Mouse (Mus musculus): Measurements from ENCODE around the gene Tmem258. TPM values are rescaled to one million over a fixed set of nuclear protein-coding genes. Genes with fewer than 3 reads are reported as not detected.
"Not testable (repeated sequence)": the region's sequence is repeated elsewhere in the genome, so short reads cannot be mapped to it uniquely, and the experiment has no call there.

The Tmem258 gene
- polyA plus RNA-seq, 1 experiment: 88.0 TPM

DNA sequence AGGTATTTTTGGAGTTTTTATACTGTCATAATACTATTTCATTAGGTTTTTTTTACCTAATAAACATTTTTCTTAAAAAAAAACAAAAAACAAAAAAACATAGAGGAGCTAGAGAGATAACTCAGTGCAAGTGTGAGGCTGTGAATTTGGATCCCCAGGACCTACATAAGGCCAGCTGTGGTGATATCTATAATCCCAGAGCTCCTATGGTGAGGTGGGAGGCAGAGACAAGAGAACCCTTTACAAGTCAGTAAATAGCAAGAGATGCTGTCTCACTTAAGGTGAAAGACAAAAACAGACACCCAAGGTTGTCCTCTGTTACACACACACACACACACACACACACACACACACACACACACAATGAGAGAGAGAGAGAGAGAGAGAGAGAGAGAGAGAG is 34.6 kb upstream of the Tmem258 start:
- TF ChIP-seq POLR2A (IDR thresholded peaks at IDR 0.05; ENCODE audit: low read depth, low read length) (no peak), CTCF (IDR thresholded peaks at IDR 0.05; ENCODE audit: extremely low read depth, insufficient read depth, insufficient read length, insufficient replicate concordance) (no peak)
- Histone ChIP-seq H3K36me3 (ENCODE audit: control insufficient read depth, insufficient read depth, low read length) (no peaks in the 10 kb centered on the region), H3K27me3 (ENCODE audit: control insufficient read depth, insufficient read depth, low read length) (no peaks in the 10 kb centered on the region), H3K4me3 (ENCODE audit: extremely low read depth, insufficient read depth, insufficient read length) (no peak overlapping the region), H3K4me1 (ENCODE audit: control insufficient read depth, insufficient read depth, insufficient read length) (peaks cover 5% of the 10 kb centered on the region; the same call in 1 of the 2 replicates), H3K27ac (ENCODE audit: insufficient read depth, low read length) (no peak overlapping the region)
- DNase-seq (ENCODE audit: low read depth in 1 of 2, low spot score in 2 of 2): no peak

DNA sequence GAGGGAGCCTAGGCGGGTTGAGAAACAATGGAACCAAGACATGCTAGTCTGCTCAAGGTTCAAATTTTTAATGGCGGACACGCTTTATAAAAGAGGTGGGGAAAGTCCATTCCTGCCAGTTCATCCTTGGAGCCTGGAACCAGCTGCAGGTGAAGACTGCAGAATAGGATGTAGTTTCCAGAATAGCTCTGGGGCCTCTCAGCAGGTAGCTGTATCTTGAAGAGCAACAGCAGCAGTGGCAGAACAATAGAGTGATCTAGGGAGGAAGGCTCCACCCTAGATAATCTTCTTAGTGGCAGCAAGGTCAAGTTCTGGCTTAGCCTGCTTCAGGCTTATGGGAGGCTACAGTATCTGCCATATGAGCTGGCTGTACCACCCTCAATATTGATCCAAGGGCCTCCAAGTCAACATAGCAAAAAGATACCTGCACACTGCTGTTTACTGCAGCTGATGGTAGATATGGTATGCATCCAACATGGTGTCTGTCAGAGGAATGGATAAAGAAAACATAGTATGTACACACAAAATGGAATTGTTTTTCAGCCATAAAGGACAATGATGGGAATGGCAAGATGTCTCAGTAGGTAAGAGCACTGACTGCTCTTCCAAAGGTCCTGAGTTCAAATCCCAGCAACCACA is 34.0 kb upstream of the Tmem258 start:
- not testable (repeated sequence) for H3K4me3 ChIP-seq (ENCODE audit: extremely low read depth, insufficient read depth, insufficient read length); H3K27ac ChIP-seq (ENCODE audit: insufficient read depth, low read length); H3K27me3 ChIP-seq (ENCODE audit: control insufficient read depth, insufficient read depth, low read length); H3K4me1 ChIP-seq (ENCODE audit: control insufficient read depth, insufficient read depth, insufficient read length); H3K36me3 ChIP-seq (ENCODE audit: control insufficient read depth, insufficient read depth, low read length); DNase-seq (ENCODE audit: low read depth in 1 of 2, low spot score in 2 of 2)
- 92% methylated on average over 3 of the region's 3 CpGs for WGBS

DNA sequence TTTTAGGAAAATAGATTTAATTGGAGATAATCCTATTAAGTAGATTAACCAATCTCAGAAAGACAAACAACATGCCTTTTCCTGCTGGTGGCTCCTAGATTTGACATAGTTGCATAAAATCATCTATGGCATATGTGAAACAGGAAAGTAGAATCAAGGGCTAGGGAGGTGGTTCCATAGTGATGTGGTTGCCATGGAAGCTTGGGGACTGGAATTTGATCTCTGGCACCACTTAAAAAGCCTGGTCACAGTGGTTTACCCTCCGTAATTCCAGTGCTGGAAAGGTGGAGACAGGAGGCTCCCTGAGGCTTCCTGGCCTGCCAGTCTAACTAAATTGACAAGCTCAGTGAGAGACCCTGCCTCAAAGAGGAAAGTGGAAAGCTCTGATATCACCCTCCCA is 33.3 kb upstream of the Tmem258 start:
- Histone ChIP-seq H3K4me1 (ENCODE audit: control insufficient read depth, insufficient read depth, insufficient read length) (peaks cover 6% of the 10 kb centered on the region; the same call in 1 of the 2 replicates), H3K36me3 (ENCODE audit: control insufficient read depth, insufficient read depth, low read length) (no peaks in the 10 kb centered on the region), H3K27ac (ENCODE audit: insufficient read depth, low read length) (no peak overlapping the region), H3K27me3 (ENCODE audit: control insufficient read depth, insufficient read depth, low read length) (no peaks in the 10 kb centered on the region), H3K4me3 (ENCODE audit: extremely low read depth, insufficient read depth, insufficient read length) (no peak overlapping the region)
- DNase-seq (ENCODE audit: low read depth in 1 of 2, low spot score in 2 of 2): no peak
- WGBS: 90% methylated on average over 1 of the region's 1 CpGs
- TF ChIP-seq CTCF (IDR thresholded peaks at IDR 0.05; ENCODE audit: extremely low read depth, insufficient read depth, insufficient read length, insufficient replicate concordance) (no peak), POLR2A (IDR thresholded peaks at IDR 0.05; ENCODE audit: low read depth, low read length) (no peak)

GRCm38 (mm10) chr19:10171359-10171758 is 32.5 kb upstream of the Tmem258 start:
- Histone ChIP-seq H3K27me3 (ENCODE audit: control insufficient read depth, insufficient read depth, low read length) (no peaks in the 10 kb centered on the region), H3K4me3 (ENCODE audit: extremely low read depth, insufficient read depth, insufficient read length) (no peak overlapping the region), H3K4me1 (ENCODE audit: control insufficient read depth, insufficient read depth, insufficient read length) (peaks cover 6% of the 10 kb centered on the region; the same call in 1 of the 2 replicates), H3K27ac (ENCODE audit: insufficient read depth, low read length) (no peak overlapping the region), H3K36me3 (ENCODE audit: control insufficient read depth, insufficient read depth, low read length) (no peaks in the 10 kb centered on the region)
- DNase-seq (ENCODE audit: low read depth in 1 of 2, low spot score in 2 of 2): no peak
- no peak for TF ChIP-seq POLR2A (IDR thresholded peaks at IDR 0.05; ENCODE audit: low read depth, low read length)
- TF ChIP-seq CTCF (IDR thresholded peaks at IDR 0.05; ENCODE audit: extremely low read depth, insufficient read depth, insufficient read length, insufficient replicate concordance): no peak
- WGBS: 78% methylated on average over 7 of the region's 7 CpGs

DNA sequence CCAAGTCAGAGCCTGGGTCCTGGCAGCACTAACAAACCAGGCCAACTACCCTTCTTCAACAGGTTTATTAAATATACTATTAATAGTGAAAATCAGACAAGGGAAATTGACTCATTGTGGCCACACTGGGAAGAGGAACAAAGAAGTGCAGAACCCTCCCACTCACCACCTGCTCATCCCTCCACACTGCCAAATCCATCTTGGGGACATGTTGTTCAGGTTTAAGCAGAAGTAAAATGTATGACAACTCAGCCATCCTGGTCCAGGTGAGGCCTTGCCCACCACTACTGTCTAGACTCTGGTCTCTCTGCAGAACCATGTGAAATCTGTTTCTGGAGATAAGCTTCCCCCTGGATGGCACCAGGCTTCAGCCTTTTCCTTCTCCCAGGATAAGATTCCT is 32.0 kb upstream of the Tmem258 start:
- no peak for TF ChIP-seq POLR2A (IDR thresholded peaks at IDR 0.05; ENCODE audit: low read depth, low read length)
- TF ChIP-seq CTCF (IDR thresholded peaks at IDR 0.05; ENCODE audit: extremely low read depth, insufficient read depth, insufficient read length, insufficient replicate concordance): no peak
- Histone ChIP-seq H3K4me1 (ENCODE audit: control insufficient read depth, insufficient read depth, insufficient read length) (peaks cover 6% of the 10 kb centered on the region; the same call in 1 of the 2 replicates), H3K36me3 (ENCODE audit: control insufficient read depth, insufficient read depth, low read length) (no peaks in the 10 kb centered on the region), H3K27ac (ENCODE audit: insufficient read depth, low read length) (no peak overlapping the region), H3K27me3 (ENCODE audit: control insufficient read depth, insufficient read depth, low read length) (no peaks in the 10 kb centered on the region), H3K4me3 (ENCODE audit: extremely low read depth, insufficient read depth, insufficient read length) (no peak overlapping the region)
- no peak for DNase-seq (ENCODE audit: low read depth in 1 of 2, low spot score in 2 of 2)

DNA sequence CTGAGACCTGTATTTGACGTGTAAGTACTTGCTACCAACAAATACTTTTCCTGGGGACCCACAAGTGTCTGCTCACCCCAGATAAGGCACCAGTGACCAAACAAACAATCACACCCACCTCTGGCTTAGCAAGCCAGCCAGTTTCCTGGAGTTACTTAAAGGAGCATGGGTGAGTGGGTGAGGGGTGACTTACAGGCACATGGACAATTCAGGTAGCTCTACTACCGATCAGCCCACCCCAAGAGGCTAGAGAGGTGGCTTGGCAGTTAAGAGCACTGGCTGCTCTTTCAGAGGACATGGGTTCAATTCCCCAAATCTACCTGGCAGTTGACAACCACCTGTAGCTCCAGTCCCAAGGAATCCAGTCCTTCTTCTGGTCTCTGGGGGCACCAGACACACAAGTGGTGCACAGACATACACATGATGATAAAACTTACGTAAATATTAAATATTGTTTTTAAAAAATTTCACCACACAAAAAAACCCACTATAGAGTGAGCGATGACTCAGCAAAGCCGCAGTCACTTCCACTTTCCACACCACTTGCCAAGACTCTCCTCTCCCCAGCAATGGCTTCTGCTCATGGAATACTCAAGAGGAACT is 30.6 kb upstream of the Tmem258 start:
- Histone ChIP-seq H3K36me3 (ENCODE audit: control insufficient read depth, insufficient read depth, low read length) (no peaks in the 10 kb centered on the region), H3K27me3 (ENCODE audit: control insufficient read depth, insufficient read depth, low read length) (no peaks in the 10 kb centered on the region), H3K4me1 (ENCODE audit: control insufficient read depth, insufficient read depth, insufficient read length) (peaks cover 6% of the 10 kb centered on the region; the same call in 1 of the 2 replicates), H3K27ac (ENCODE audit: insufficient read depth, low read length) (peak overlapping the region; percentile 28), H3K4me3 (ENCODE audit: extremely low read depth, insufficient read depth, insufficient read length) (no peak overlapping the region)
- no peak for TF ChIP-seq POLR2A (IDR thresholded peaks at IDR 0.05; ENCODE audit: low read depth, low read length)
- no peak for TF ChIP-seq CTCF (IDR thresholded peaks at IDR 0.05; ENCODE audit: extremely low read depth, insufficient read depth, insufficient read length, insufficient replicate concordance)
- WGBS: 22% methylated on average over 5 of the region's 5 CpGs
- DNase-seq (ENCODE audit: low read depth in 1 of 2, low spot score in 2 of 2): no peak

DNA sequence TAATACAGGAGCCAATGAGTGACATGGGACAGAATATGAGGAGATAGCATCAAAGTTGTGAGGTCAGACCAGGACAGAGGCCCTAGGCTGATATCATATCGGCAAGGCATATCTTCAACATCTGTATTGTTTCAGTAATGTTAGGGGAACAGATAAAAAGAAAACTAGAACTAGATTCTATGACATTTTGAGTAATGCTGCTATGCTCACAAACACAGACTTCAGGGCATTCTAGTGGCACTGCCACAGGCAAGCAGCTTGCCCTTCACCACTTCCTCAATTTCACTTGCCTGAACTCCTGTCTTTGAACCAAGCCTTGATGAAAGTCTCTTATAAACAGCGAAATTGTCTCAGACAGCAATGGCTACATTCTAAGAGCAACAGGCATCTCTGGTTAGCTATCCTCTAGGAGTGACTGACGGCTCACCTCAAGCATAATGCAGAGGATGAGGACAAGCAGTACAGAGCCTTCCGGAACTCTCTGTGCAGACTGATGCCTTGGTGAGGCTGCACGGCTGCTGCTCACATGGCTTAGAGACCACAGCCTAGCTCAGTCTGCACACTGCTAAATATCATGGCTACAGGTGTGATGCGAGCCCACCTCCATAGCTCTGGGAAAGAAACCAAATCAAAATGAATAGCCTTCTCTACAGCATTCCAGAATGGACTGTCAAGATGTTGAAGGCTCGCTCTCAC is 29.8 kb upstream of the Tmem258 start:
- Histone ChIP-seq H3K27me3 (ENCODE audit: control insufficient read depth, insufficient read depth, low read length) (no peaks in the 10 kb centered on the region), H3K27ac (ENCODE audit: insufficient read depth, low read length) (no peak overlapping the region), H3K4me1 (ENCODE audit: control insufficient read depth, insufficient read depth, insufficient read length) (peaks cover 6% of the 10 kb centered on the region; the same call in 1 of the 2 replicates), H3K36me3 (ENCODE audit: control insufficient read depth, insufficient read depth, low read length) (no peaks in the 10 kb centered on the region), H3K4me3 (ENCODE audit: extremely low read depth, insufficient read depth, insufficient read length) (no peak overlapping the region)
- TF ChIP-seq CTCF (IDR thresholded peaks at IDR 0.05; ENCODE audit: extremely low read depth, insufficient read depth, insufficient read length, insufficient replicate concordance) (no peak), POLR2A (IDR thresholded peaks at IDR 0.05; ENCODE audit: low read depth, low read length) (no peak)
- no peak for DNase-seq (ENCODE audit: low read depth in 1 of 2, low spot score in 2 of 2)
- 25% methylated on average over 7 of the region's 7 CpGs for WGBS
